Mouse (Mus musculus): ENCODE measurements around the gene Sppl2c. TPM values are rescaled to one million over a fixed set of nuclear protein-coding genes. Genes with fewer than 3 reads are reported as not detected.

Sppl2c gene
- polyA plus RNA-seq, 1 experiment from 2014 or later = not detected

GRCm38 (mm10) chr11:104237226-104237625 lies 51.1 kb downstream of the Sppl2c start:
- no peak overlapping the region for H3K4me2 ChIP-seq (ENCODE audit: low read depth, low read length)
- no peak for DNase-seq (ENCODE audit: low spot score)
- peaks cover 8% of the 10 kb centered on the region for H3K4me1 ChIP-seq (ENCODE audit: control insufficient read depth, insufficient read depth, low read length)
- ATAC-seq (ENCODE audit: low read depth) = no peak
- peaks cover 39% of the 10 kb centered on the region for H3K27me3 ChIP-seq (replicated peaks; ENCODE audit: control insufficient read depth, insufficient read depth, low read length)
- no peak overlapping the region for H3K9ac ChIP-seq (ENCODE audit: low read depth, low read length)
- 58% methylated on average over 7 of the region's 7 CpGs for WGBS
- H3K27ac ChIP-seq (replicated peaks; ENCODE audit: low read depth, low read length) = no peak overlapping the region
- H3K9me3 ChIP-seq (ENCODE audit: control insufficient read depth, low read length) = no peaks in the 10 kb centered on the region
- H3K36me3 ChIP-seq (ENCODE audit: control insufficient read depth, insufficient read depth, low read length) = no peaks in the 10 kb centered on the region
- H3K4me3 ChIP-seq (ENCODE audit: low read depth, low read length) = no peak overlapping the region

- no peaks in the 10 kb centered on the region; the same call in none of the 2 replicates for H3K4me1 ChIP-seq (ENCODE audit: control insufficient read depth, insufficient read depth, low read length)
- H3K9ac ChIP-seq (ENCODE audit: low read depth, low read length) = no peak overlapping the region
- H3K9me3 ChIP-seq (ENCODE audit: control insufficient read depth, low read length) = no peaks in the 10 kb centered on the region
- no peak overlapping the region for H3K4me3 ChIP-seq (ENCODE audit: low read depth, low read length)
- no peak overlapping the region for H3K4me2 ChIP-seq (ENCODE audit: low read depth, low read length)
- H3K27ac ChIP-seq (replicated peaks; ENCODE audit: low read depth, low read length) = no peak overlapping the region
- DNase-seq (ENCODE audit: low spot score) = no peak
- WGBS = 68% methylated on average over 12 of the region's 13 CpGs
- H3K36me3 ChIP-seq (ENCODE audit: control insufficient read depth, insufficient read depth, low read length) = no peaks in the 10 kb centered on the region
- ATAC-seq (ENCODE audit: low read depth) = no peak
- H3K27me3 ChIP-seq (replicated peaks; ENCODE audit: control insufficient read depth, insufficient read depth, low read length) = peaks cover 30% of the 10 kb centered on the region
Measured at GRCm38 (mm10) chr11:104237958-104238747, 52.0 kb downstream of the Sppl2c start.

Other genes starting within 250 kb of the Sppl2c start
- gene Nsf, start 232.3 kb upstream of the Sppl2c start, polyA plus RNA-seq (2014; fragmentation: Nextera tagmentation; extraction: Ambion mirVana) = 39.9 and 50.0 TPM in 2 replicates
- gene Arf2, start 219.6 kb upstream of the Sppl2c start, polyA plus RNA-seq (2014; fragmentation: Nextera tagmentation; extraction: Ambion mirVana) = 63.6 and 69.6 TPM in 2 replicates
- gene Crhr1, start 53.5 kb upstream of the Sppl2c start, polyA plus RNA-seq (2014; fragmentation: Nextera tagmentation; extraction: Ambion mirVana) = 0.22 TPM in 1 of 2 replicates, not detected in the other
- 26.5 and 27.2 TPM in 2 replicates for gene Mapt, start 45.1 kb downstream of the Sppl2c start, polyA plus RNA-seq (2014; fragmentation: Nextera tagmentation; extraction: Ambion mirVana)

Measured in embryonic facial prominence, embryonic 14.5 days (tissue).